Mouse (Mus musculus) c-Kit-negative CD71-positive TER-119-positive erythroid progenitor cells, embryonic 14.5 days (primary cell): Measurements from ENCODE around the gene Scn1a.

Experiments
- DNase-seq: peaks from one replicate; pipeline ENCODE4 v3.0.0-alpha.2; 2013; ENCODE audit warnings: low read depth, low spot score

Scn1a gene

DNA sequence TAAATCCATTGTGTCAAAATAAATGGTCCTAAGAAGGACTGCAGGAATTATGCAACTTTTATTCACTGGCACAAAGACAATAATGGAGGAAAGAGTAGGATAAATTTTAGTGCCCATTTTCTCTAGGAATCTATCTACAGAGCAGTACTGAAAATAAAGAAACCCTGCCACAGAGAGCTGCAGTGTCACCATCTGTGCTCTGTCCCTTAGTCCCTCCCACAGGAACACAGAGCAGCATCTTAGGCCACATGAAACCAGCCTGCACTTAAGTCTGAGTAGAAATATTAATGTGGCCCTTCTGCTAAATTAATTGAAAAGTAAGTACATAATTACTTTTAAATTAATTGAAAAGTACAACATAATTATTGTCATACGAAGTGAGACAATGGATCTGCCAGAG is 196.6 kb downstream of the Scn1a start:
- DNase-seq, result no peak

DNA sequence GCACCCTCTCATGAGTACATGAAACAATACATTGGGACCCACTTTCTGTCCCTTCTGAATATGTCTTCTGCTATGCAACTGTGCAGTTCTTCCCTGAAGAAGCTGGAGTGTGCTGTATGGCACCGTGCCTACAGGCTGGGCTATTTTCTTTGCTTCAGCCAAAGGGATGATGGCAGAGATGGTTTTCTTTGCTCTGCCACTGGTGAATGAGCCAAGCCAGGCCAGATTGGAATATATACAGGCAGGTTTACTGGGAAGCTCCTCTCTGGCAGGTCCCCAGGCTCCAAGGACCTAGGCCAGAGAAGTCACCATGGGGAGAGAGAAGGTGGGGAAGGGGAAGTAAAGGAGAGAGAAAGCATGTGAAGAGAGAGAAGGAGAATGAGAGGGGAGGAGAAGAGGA is 200.3 kb downstream of the Scn1a start:
- DNase-seq, result no peak

DNA sequence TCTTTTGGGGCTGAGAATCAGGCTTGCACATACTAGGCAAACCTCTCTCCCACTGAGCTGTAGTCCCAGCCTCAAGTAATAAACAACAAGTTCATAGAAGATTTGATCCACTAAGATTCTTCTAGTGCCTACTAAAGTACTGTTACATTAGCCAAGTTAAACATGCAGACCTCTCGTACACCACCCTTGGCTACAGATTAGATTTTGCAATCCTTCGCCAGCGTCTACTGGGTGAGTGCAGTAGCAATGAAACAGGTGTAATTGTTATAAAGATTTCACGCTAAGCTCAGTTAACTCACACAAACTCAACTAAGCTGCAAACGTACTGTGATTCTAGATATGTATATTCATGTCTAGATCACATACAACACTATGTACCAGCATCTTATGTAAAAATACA is 201.8 kb downstream of the Scn1a start:
- DNase-seq, result no peak

DNA sequence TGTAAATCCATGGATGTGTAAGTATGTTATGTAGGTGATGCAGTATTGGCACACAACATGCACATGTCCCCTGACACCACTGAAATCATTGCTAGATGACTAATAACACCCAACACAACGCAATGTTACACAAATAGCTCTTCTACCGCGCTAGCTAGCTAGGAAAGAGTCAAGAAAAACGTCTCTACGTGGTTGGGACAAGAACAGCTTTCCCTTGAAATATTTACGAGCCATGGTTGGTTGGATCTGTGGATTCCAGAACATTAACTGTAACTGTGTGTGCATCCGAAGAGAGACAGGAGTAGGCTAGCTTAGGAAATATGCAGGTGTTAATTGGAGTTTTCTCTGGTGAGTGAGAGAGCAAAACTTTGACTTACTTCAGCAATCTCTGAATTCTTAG is 219.7 kb downstream of the Scn1a start:
- no peak for DNase-seq
